Mouse (Mus musculus) olfactory bulb, adult 2 months (tissue): ENCODE data around the gene Jph3. TPM values are rescaled to one million over a fixed set of nuclear protein-coding genes. Genes with fewer than 3 reads are reported as not detected.

Experiments
- H3K27ac ChIP-seq: fragments of 200-500 bp; 2 replicates; pipeline ENCODE4 v1.5.1; 2012; ENCODE audit warnings: low read depth, low read length; ENCODE audit not compliant: insufficient read depth
- H3K4me1 ChIP-seq: fragments of 200-500 bp; 2 replicates; pipeline ENCODE4 v1.6.1; 2012; ENCODE audit warnings: low read length; ENCODE audit not compliant: control insufficient read depth, insufficient read depth
- H3K4me3 ChIP-seq: fragments of 200-500 bp; 2 replicates; pipeline ENCODE4 v1.5.1; 2012; ENCODE audit warnings: mild to moderate bottlenecking, low read depth, low read length, moderate library complexity; ENCODE audit not compliant: insufficient read depth
- CTCF ChIP-seq: fragments of 200-500 bp; IDR thresholded peaks from 2 replicates; pipeline ENCODE4 v1.5.1; 2012; ENCODE audit warnings: low read depth, mild to moderate bottlenecking, low read length, moderate library complexity; ENCODE audit not compliant: insufficient read depth
- POLR2A ChIP-seq: fragments of 200-500 bp; IDR thresholded peaks from 2 replicates; pipeline ENCODE4 v1.6.1; 2012; ENCODE audit warnings: mild to moderate bottlenecking, low read depth, low read length, moderate library complexity; ENCODE audit not compliant: insufficient read depth
- WGBS: fragments of 180-500 bp; shearing (Covaris S2); methylation state at CpG from one replicate; pipeline ENCODE4 v1.1.7; 2018; 5-methylcytosine and 5-hydroxymethylcytosine counted together
- polyA plus RNA-seq: library from polyadenylated mRNA; stranded (reverse); fragments of >200 nt; gene quantifications from 2 replicates; pipeline ENCODE4 v1.2.4, GENCODE M21; 2012; ENCODE audit warnings: low replicate concordance; ENCODE audit not compliant: missing spikeins, insufficient read depth, insufficient read length

Jph3 gene
- polyA plus RNA-seq, 1 experiment, result 104 TPM

DNA sequence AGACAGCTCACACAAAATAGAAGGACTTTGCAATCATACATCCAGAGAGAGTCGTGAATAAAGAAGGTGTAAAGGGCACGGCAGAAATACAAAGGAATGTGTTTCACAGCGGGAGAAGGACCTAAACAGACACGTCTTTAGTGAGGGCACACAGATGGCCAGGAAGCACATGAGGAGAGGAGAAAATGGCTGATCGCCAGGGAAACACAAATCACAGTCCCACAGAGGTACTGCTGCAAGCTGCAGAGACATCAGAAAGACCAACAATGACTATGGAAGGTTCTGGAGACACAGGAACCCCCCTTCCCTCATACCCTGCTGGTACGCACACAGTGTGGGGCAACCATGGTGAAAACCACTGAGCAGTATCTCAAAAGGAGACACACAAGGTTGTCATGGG, 8.4 kb upstream of the Jph3 start:
- TF ChIP-seq POLR2A (no peak), CTCF (no peak)
- Histone ChIP-seq H3K4me3 (no peak overlapping the region), H3K27ac (no peak overlapping the region), H3K4me1 (peaks cover 14% of the 10 kb centered on the region)
- 53% methylated on average over 6 of the region's 6 CpGs for WGBS

DNA sequence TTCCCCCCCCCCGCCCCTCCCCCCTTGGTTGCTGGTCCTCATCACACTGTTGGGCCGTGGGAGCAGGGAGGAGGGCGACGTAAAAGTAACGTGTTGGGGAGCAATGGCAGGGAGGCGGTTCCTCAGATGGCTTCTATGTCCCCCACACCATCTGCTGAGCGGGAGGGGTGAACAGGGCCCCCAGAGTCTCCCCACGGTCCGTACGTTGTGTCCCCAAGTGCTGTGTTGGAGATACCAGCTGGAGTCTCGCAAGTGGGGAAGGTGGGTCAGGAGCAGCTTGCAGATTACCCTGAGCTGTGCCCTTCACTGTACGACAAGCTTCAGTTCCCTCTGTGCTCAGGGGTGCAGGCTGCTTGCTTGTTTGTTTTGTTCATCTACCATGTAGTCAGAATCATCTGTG, 5.6 kb upstream of the Jph3 start:
- TF ChIP-seq POLR2A (no peak), CTCF (no peak)
- Histone ChIP-seq H3K4me1 (no peaks in the 10 kb centered on the region), H3K4me3 (no peak overlapping the region), H3K27ac (no peak overlapping the region)
- WGBS, result 66% methylated on average over 12 of the region's 12 CpGs

DNA sequence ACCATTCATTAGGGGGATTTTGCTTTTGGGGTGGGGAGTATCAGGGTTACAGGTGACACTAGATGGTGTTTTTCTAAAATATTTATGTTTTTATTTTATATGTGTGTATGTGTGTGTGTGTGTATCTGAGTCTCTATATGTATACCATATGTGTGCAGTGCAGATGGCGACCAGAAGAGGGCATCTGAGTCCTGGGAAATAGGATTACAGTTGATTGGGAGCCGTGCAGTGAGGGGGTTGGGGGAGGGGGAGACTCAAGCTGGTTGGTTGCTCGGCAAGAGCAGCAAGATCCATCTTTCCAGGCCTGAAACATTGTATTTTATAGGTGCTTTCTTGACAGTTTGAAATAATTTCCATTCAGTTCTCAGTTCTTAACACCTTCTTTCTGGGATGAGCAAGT, 2.3 kb upstream of the Jph3 start:
- H3K4me3 ChIP-seq, result no peak overlapping the region
- peaks cover 4% of the 10 kb centered on the region for H3K4me1 ChIP-seq
- TF ChIP-seq POLR2A, result no peak
- TF ChIP-seq CTCF, result no peak
- H3K27ac ChIP-seq, result no peak overlapping the region
- WGBS, result 50% methylated on average over 3 of the region's 3 CpGs

DNA sequence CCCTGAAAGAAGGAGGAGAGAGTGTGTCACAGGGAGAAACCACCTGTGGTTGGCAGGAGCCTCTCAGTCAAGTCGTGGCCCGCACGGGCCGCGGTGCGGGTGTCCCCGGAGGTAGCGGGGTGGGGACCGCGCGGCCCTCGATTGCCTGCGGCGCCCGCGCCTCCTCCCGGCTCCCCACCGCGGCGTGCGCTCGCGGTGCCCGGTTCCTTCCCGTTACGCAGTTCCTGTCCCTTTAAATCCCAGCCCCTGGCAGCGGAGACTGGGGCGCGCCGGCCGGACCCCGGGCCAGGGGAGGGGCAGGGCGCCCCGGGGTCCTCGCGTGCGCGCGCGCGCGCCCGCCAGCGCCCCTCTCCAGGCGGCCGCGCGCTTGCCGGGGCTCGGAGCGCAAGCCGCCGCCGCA, 331 bp downstream of the Jph3 start:
- Histone ChIP-seq H3K4me3 (peak overlapping the region; percentile 97), H3K27ac (no peak overlapping the region), H3K4me1 (peaks cover 28% of the 10 kb centered on the region)
- no peak for TF ChIP-seq POLR2A
- TF ChIP-seq CTCF, result no peak
- WGBS, result 12% methylated on average over 53 of the region's 54 CpGs

DNA sequence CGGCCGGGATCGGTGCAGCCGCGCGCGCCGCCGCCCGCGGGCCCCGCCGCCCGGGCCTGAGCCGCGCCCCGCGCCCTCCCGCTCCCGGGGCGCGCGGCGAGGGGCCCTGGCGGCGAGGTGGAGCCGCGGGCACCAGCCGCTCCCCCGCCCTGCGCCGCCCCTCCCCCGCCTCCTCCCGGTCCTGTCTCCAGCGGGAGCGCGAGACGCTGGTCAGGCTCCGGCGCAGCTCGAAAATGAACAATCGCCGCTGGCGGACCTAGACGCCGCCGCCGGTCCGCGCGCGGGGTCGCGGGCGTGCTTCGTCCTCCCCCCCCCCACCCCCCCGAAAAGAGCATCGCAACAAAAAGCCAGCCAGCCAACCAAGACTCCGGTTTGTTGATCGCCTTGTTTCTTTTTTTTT, 747 bp downstream of the Jph3 start:
- TF ChIP-seq POLR2A (no peak), CTCF (no peak)
- peaks cover 28% of the 10 kb centered on the region for H3K4me1 ChIP-seq
- WGBS, result 14% methylated on average over 59 of the region's 60 CpGs
- H3K4me3 ChIP-seq, result peak overlapping the region; percentile 97
- H3K27ac ChIP-seq, result peak overlapping the region; percentile 93; the same call in 1 of the 2 replicates

DNA sequence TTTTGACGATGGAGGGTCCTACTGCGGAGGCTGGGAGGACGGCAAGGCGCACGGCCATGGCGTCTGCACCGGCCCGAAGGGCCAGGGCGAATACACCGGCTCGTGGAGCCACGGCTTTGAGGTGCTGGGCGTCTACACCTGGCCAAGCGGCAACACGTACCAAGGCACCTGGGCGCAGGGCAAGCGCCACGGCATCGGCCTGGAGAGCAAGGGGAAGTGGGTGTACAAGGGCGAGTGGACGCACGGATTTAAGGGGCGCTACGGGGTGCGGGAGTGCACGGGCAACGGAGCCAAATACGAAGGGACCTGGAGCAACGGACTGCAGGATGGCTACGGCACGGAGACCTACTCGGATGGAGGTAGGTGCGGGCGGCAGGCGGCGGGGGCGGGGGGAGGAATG, 1.2 kb downstream of the Jph3 start:
- H3K27ac ChIP-seq, result peak overlapping the region; percentile 93
- peaks cover 31% of the 10 kb centered on the region for H3K4me1 ChIP-seq
- peak overlapping the region; percentile 97 for H3K4me3 ChIP-seq
- no peak for TF ChIP-seq CTCF
- TF ChIP-seq POLR2A, result no peak
- WGBS, result under 1% methylated on average over 37 of the region's 37 CpGs

DNA sequence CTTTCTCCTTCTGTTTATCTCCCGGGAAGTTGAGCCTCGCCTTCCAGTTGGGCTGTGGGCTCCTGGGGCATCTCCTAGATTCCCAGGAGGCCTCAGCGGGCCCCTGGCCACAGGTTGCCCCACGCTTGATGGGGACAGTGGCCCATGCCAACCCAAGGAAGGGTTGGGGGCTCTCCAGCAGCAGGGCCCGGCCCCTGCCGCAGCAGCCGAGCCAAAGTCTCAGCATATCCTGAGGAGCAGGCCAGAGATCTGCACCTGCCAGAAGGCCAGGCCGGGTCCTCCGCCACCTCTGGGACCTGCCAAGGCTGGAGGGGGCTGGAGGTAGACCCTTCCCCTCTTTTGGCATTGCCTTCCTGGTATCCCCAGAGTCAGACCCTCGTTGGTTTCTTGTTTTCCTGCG, 1.6 kb downstream of the Jph3 start:
- WGBS, result 0% methylated on average over 11 of the region's 11 CpGs
- peak overlapping the region; percentile 97 for H3K4me3 ChIP-seq
- TF ChIP-seq POLR2A (no peak), CTCF (no peak)
- peak overlapping the region; percentile 80 for H3K27ac ChIP-seq
- peaks cover 32% of the 10 kb centered on the region for H3K4me1 ChIP-seq

DNA sequence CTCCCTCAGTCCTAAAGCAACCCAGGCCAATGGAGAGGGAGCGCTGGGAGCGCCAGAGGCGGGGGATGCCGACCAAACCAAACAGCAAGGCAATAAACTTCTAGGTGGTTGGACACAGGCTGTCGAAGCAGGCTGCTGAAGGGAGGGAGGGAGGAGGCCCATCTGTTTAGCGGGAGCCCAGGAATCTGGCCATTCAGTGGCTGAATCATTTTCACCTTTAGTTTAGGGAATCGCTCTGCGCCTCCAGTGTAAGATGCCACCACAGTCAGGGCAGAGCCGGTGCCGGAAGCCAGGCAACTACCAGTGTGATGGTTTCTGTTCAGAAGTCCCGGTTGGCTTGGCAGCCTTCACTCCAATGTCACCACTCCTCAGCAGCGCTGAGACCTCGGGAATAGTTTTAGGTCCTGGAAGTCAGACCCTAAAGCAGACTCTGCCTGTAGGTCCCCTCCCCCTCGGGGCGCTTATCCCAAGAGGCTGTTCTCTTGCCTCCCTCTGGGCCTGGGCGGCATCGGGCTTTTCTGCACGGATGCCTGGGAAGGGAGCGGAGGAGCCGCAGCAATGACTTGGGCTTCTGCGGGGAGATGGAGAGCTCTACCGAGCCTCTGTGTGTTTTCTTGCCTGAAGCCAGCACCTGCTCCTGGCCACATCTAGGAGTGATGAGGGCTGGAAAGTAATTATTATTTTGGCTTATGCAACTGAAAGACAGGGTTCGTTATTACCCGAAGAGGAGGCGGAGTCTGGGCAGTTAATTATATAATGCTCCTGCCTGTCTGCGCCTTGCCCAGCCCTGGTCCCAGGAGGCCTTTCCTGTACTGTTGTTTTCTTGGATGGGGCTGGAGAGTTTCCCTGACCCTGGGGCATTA, 2.3 kb downstream of the Jph3 start:
- Histone ChIP-seq H3K4me3 (peak overlapping the region; percentile 97), H3K27ac (peak overlapping the region; percentile 80), H3K4me1 (peaks cover 37% of the 10 kb centered on the region)
- no peak for TF ChIP-seq CTCF
- TF ChIP-seq POLR2A, result no peak
- WGBS, result 3% methylated on average over 26 of the region's 26 CpGs

DNA sequence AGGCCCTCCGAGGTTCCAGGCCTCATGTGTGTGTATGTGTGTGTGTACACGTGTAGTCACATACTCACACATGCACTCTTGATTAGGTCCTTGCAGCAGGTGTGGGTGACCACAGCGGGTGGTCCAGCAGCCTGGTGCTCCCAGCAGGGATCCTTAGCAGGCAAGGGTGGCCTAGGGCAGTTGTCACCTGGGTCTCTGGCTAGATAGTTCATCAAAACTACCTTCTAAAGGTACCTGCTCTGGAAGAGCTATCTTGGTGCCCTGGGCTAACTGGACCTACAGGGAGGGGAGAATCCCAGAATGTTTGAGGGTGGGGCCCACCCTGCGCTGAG, 2.9 kb downstream of the Jph3 start:
- Histone ChIP-seq H3K4me3 (peak overlapping the region; percentile 97), H3K4me1 (peaks cover 38% of the 10 kb centered on the region), H3K27ac (peak overlapping the region; percentile 80)
- no peak for TF ChIP-seq POLR2A
- TF ChIP-seq CTCF, result no peak
- 31% methylated on average over 4 of the region's 4 CpGs for WGBS

DNA sequence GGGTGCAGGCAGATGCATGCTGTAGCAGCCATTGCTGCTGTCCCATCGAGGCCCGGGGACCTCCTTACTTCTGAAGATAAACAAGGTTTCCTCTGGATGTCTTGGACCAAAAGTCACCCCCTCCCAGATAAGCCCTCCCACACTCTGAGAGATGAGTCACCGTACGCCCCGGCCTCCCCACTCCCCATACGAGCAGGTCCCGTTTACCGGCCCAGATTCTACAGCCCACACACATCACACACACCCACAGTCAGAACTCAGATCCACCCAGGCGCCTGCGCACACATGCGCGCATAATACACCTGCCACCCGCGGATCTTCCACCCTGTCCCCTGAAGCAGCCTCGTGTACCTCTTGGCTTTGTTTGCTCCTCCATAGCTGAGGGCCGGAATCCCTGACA, 4.8 kb downstream of the Jph3 start:
- TF ChIP-seq CTCF, result no peak
- no peak for TF ChIP-seq POLR2A
- H3K27ac ChIP-seq, result peak overlapping the region; percentile 29; the same call in 1 of the 2 replicates
- H3K4me1 ChIP-seq, result peaks cover 49% of the 10 kb centered on the region
- WGBS, result 43% methylated on average over 16 of the region's 16 CpGs
- no peak overlapping the region for H3K4me3 ChIP-seq

DNA sequence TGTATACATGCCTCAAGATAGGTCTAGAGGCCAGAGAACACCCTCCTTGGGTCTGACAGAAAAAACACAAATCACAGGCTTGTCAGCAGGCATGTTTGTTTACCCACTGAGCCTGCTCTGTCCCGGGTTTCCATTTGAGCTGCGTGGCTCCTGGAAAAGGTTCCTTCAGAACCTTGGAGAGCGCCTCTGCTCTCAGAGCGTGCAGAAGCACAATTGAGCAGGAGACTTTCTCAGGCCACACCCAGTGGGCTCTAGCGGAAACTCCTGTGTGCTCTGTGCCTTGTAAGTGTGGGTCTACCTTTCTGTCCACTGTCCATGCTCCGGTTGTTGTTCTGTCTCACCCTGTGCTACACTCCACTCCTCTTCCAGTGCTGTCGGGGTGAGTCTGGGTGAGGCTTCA, 6.8 kb downstream of the Jph3 start:
- H3K4me3 ChIP-seq, result no peak overlapping the region
- 31% methylated on average over 7 of the region's 7 CpGs for WGBS
- peaks cover 50% of the 10 kb centered on the region for H3K4me1 ChIP-seq
- TF ChIP-seq CTCF (no peak), POLR2A (no peak)
- no peak overlapping the region for H3K27ac ChIP-seq
